Mouse (Mus musculus) layer of hippocampus, postnatal 36 days (tissue): ENCODE measurements around the gene Magee1. TPM values are rescaled to one million over a fixed set of nuclear protein-coding genes. Genes with fewer than 3 reads are reported as not detected.
"Not testable (repeated sequence)": the region's sequence is repeated elsewhere in the genome, so short reads cannot be mapped to it uniquely, and the experiment has no call there.

ENCODE experiments used
- DNase-seq, 2 experiments: peaks; one replicate each; pipeline ENCODE4 v3.0.0; 2022
- total RNA-seq, 2 experiments: library from RNA; stranded (reverse); gene quantifications; 2 replicates each; pipeline ENCODE4 v1.2.3; 2021

The Magee1 gene
- total RNA-seq: 100 to 1,000 TPM; 133 to 142 TPM

DNA sequence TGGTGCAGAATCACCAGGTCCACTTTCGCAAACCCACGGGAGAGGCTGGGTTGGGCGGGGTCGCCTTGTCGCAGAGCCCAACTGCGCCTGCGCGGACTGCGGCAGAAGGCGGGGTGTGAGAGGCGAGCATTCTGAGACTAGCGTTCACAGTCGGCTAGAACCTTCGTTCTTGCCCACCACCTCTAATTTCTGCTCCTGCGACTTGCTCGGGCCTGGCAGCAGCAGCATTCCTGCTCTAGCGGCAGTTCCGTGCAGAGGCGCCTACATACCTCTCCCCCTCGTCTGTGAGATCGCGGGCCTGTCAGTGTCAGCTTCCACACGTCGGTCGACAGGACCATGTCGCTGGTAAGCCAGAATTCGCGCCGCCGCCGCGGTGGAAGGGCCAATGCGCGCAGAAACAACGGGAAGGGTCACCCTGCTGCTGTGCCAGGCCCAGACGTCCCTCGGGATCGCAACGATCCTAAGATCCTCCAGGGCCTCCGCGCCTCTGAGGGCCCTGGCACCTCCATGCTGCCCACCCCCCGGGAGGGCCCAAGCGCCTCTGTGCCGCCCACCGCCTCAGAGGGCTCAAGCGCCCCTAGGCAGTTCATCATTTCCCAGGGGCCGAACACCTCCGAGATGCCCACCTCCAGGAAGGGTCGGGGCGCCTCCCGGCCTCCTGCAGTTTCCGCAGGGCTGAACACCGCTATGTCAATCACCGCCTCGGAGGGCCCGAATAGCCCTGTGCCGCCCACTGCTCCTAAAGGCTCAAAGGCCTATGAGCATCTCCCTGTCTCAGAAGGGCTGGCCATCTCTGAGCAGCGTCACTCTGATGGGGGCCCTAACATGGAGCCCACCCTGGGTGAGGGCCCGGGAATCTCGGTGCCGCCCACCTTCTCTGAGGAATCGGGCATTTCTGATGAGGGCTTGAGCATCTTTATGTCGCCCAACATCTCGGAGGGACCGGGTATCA lies at the start of gene Magee1:
Gene Magee1, plus strand, starts transcription at position 104 of the 952 bp plus-strand sequence.
- peak; percentile 82 to 87 for DNase-seq

DNA sequence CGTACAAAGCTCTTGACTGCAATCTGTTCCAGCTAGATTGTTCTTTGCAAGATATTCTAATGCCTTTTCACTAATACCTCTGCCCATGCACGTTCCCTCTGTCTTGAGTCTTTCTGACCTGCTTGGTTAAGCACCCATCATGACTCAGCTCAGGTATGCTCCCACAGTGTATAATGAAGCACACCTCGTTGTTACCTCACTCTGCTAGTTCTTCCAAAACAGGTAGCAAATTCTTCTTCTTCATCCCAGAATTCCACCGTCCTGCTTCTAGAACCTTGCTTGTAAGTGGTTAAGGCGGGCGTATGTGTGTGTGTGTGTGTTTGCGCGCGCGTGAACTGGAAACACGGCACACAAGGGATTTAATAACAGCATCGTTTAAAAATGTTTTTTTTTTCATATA lies 41.0 kb upstream of the Magee1 start:
- DNase-seq: no peak

DNA sequence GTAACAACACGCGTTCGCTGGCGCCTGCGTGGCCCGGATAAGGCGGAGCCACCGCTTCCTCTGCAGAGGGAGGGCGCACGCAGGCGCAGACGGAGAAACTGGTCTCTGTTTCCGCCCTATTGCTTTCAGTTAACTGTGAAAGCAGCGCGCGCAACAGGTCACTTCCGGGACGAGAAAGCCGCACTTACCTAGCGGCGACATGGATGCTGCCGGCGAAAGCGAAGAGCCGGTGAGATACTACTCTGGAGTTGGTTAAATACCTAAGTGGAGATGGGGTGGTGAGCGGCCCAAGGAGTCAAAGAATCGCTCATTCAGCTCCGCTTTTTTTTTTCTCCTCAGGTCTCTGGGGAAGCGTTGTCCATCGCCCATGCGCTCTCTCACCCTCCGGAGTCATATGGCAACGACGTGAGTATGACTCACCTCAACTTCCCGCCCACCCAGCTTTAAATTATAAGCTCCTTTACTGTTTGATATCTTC lies 40.5 kb upstream of the Magee1 start, which contains the start of gene Pbdc1:
Gene Pbdc1, plus strand, starts transcription at position 142 of the 478 bp plus-strand sequence.
- DNase-seq: peak; percentile 85 to 94

DNA sequence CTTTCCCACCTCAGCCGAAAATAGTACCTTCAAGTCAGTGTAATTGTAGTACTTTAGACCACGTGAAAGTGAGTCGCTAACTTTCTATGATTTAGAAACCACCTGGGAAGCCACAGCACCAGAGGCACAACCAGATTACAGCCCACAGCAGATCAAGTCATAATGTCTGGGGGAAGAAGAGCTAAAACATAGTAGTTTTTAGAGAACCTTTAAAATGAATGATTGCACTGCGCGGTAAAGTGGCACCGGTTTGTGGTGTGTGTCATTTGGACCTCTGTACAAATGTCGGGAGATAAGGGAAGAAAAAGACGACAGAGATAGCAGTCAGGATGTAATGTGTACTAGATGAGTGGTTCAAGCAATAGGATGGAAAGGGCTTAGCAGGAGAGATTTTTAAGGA lies 40.1 kb upstream of the Magee1 start:
- DNase-seq: no peak

DNA sequence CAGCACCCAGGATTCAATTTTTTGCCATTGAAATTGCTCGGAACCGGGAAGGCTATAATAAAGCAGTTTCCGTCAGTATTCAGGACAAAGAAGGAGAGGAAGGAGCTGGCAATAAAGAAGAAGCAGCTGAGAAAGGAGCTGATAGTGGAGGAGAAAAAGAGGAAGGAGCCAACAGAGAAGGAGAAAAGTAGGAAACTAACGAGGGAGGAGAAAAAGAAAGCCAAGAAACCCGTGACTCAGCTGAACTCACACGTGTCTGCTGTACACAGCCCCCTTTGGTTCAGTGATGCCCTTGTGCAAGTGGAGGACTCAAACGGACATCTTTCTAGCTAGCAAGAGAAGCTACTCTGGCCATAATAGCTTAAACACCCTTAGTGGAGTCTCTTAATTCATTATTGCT lies 37.2 kb upstream of the Magee1 start:
- not testable (repeated sequence) for DNase-seq

DNA sequence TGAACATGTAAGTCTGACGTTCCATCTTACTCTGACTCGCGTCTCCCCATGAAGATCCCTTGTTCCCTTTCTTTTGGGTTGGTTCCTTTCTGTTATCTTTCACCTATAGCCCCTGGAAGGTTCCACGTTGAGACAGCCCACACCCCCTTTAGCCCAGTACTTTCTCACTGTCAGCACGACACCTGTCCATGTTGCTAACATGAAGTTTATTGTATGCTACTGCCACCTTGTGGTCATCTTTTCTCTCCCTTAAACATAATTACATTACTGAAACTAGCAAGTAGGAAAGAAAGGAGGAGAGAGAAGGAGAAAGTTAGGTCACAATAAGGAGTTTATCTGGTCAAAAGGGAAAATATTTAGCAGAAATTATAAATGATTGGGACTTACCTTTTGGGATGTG lies 16.0 kb upstream of the Magee1 start:
- DNase-seq: no peak

DNA sequence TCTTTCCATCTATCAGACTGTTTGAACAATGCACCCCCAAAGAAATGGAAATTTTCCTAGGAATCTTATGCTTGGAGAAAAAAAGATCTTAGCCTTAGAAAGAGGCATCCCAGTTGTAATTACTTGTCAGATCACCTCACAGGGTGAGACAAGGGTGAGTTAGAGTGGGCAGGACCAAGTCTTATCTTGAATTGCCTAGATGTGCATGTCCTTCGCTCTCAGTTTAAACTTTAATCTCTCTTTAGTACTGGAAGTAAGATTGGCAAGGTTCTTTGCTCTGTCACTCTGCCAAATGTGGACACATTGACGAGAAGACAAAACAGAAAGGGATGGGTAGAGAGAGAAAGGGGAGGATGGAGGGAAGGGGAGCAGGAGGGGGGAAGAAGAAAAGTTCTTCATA lies 5.2 kb upstream of the Magee1 start:
- DNase-seq: no peak

DNA sequence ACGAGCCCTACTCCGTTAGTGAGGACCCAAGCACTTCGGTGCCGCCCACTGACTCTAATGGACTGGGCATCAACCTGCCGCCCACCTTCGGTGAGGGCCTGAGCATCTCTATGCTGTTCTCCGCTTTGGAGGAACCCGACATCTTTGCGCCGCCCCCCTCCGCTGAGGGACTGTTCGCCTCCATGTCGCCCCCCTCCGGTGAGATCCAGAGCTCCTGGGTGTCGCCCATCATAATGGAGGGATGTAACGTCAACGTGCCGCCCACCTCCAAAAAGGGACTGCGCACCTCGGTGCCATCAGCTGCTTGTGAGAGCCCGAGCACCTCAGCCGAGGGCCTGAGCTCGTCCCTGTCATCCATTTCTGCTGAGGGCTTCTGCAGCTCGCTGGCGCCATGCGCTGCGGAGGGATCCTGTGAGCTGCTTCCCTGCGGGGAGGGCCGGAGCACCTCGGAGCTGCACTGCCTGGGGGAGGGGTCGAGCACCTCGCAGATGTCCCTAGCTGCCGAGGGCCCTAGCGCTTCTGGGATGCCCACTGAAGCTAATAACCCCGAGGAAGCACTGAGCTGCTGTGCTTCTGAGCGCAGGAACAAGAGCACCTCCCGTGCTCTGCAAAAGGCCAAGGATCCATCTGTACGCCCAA lies 1.2 kb downstream of the Magee1 start:
- peak; percentile 80 to 82 for DNase-seq

DNA sequence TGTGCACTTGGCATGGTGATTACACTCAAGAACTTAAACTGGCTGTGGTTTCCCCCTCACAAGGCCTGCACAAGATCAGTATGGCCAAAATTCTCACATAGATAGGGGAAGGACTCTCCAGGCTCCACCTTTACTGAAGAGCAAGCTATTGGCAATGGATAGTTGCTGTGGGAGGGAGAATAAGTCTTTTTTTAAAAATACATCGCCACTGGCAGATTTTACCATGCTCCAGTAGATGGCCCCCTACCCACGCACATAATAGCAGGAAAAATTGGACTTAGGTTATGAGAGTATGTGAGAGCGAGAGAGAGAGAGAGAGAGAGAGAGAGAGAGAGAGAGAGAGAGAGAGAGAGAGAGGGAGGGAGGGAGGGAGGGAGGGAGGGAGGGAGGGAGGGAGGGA lies 4.7 kb downstream of the Magee1 start:
- DNase-seq: no peak

DNA sequence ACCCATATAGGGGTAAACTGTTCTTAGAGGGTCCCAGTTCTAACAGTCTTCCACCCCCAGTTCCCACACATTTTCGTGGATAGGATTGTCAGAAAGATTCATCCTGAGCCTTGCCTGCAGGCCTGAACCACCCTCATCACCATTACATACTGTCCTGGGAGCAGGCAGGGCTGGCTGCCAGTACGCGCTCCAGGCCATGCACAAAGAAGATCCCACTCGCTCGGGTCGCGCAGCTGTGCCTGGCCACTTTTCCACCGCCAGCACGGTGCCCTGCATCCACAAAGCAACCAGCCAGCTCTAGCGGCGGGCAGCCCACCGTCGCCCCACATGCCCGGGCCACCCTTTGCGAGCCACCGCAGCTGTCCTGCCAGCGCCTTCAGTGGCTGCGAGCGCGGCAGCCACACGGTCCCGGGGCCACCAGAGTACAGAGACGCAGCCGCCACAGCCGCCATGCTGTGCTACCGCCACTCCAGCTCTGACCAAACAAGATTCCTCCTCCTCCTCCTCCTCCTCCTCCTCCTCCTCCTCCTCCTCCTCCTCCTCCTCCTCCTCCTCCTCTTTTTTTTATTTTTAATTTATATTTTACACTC lies 31.8 kb downstream of the Magee1 start:
- DNase-seq: peak in 1 of 2 experiments; percentile 4

DNA sequence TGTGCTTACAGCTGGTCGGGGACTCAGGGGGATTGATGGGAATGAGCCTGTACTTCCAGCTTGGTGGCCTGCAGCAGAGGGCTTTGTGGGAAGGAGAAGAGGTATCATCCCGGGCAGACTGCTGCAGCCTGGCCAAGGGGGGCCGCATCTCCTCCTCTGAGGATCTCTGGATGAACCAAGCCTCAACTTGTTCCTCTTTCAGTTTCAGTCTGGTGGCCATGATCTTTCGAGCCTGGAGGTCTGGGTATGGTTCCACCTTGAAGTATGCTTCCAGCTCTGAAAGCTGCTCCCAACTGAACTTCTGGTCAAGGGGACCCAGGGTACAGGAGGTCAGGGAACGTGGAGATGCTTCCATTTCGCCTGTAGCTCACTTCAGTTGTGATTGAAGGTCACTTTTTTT lies 44.8 kb downstream of the Magee1 start:
- DNase-seq: not testable (repeated sequence)

DNA sequence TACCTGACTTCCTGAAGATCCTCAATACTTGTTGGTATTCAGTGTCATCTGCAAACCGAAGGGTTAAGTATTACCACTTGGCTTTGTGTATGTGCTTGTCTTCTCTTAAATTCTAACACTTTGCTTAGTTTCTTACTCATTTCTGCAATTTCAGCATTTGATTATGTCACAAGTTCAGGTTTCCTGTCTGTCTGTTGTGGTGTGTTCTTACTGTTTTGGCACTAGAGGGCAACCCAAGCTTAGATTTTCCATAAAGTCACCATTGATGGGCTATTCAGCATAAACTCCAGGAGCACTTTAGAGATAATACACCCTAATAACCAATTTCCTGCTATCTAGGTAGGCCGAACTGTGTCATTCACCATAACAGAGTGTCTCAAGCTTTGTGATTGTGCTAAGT lies 47.0 kb downstream of the Magee1 start:
- no peak for DNase-seq

Other genes starting within 250 kb of the Magee1 start
- 10 to 100 TPM; 18.8 to 21.2 TPM for gene Pbdc1, start 40.6 kb upstream of the Magee1 start, total RNA-seq